Mouse (Mus musculus) lung, postnatal 0 days (tissue): ENCODE measurements around the gene Bnipl. TPM values are rescaled to one million over a fixed set of nuclear protein-coding genes. Genes with fewer than 3 reads are reported as not detected.

Experiments used
- ATAC-seq: fragments of 200-750 bp; cut with Nextera tagmentation; 2 replicates; pipeline ENCODE4 v1.8.0; 2017; ENCODE audit warnings: moderate library complexity
- DNase-seq: peaks from one replicate; pipeline ENCODE4 v3.0.0-alpha.2; 2016; ENCODE audit warnings: low spot score
- H3K27ac ChIP-seq: fragments of 300-500 bp; sonication (generic); 2 replicates; pipeline ENCODE4 v1.5.1; 2014; ENCODE audit warnings: antibody characterized with exemption, mild to moderate bottlenecking, low read length, mixed read lengths
- H3K27me3 ChIP-seq: fragments of 300-500 bp; sonication (generic); replicated peaks from 2 replicates; pipeline ENCODE4 v1.6.1; 2014; ENCODE audit warnings: low read length, mixed read lengths; ENCODE audit not compliant: insufficient read depth
- H3K36me3 ChIP-seq: fragments of 300-500 bp; sonication (generic); 2 replicates; pipeline ENCODE4 v1.6.1; 2014; ENCODE audit warnings: low read length, mixed read lengths; ENCODE audit not compliant: insufficient read depth
- H3K4me1 ChIP-seq: fragments of 300-500 bp; sonication (generic); 2 replicates; pipeline ENCODE4 v1.6.1; 2014; ENCODE audit warnings: antibody characterized with exemption, low read depth, low read length, mixed read lengths; ENCODE audit not compliant: insufficient read depth
- H3K4me2 ChIP-seq: fragments of 300-500 bp; sonication (generic); replicated peaks from 2 replicates; pipeline ENCODE4 v1.6.1; 2014; ENCODE audit warnings: low read depth, mild to moderate bottlenecking, low read length, moderate library complexity, mixed read lengths
- H3K4me3 ChIP-seq: fragments of 300-500 bp; sonication (generic); 2 replicates; pipeline ENCODE4 v1.5.1; 2014; ENCODE audit warnings: low read depth, low read length
- H3K9ac ChIP-seq: fragments of 300-500 bp; sonication (generic); replicated peaks from 2 replicates; pipeline ENCODE4 v1.6.1; 2014; ENCODE audit warnings: low read depth, mild to moderate bottlenecking
- H3K9me3 ChIP-seq: fragments of 300-500 bp; sonication (generic); 2 replicates; pipeline ENCODE4 v1.6.1; 2016; ENCODE audit warnings: low read length, mixed read lengths
- CTCF ChIP-seq: IDR thresholded peaks from 2 replicates; pipeline ENCODE4 v1.5.1; 2016; ENCODE audit warnings: antibody characterized with exemption, mild to moderate bottlenecking
- EP300 ChIP-seq: IDR thresholded peaks from 2 replicates; pipeline ENCODE4 v1.6.1; 2016; ENCODE audit warnings: antibody characterized with exemption, mild to moderate bottlenecking, control low read depth
- WGBS: fragments of 180-500 bp; shearing (Covaris S2); extraction: QIAGEN DNeasy Blood & Tissue Kit; methylation state at CpG from one replicate; pipeline ENCODE4 v1.1.7; 2014; 5-methylcytosine and 5-hydroxymethylcytosine counted together
- polyA plus RNA-seq: library from polyadenylated mRNA; unstranded; fragments of >200 nt; fragmentation: Nextera tagmentation; extraction: Ambion mirVana; gene quantifications from 2 replicates; pipeline ENCODE4 v1.2.1, GENCODE M21; 2015

The Bnipl gene
- polyA plus RNA-seq, 1 experiment from 2014 or later = 2.5 TPM

DNA sequence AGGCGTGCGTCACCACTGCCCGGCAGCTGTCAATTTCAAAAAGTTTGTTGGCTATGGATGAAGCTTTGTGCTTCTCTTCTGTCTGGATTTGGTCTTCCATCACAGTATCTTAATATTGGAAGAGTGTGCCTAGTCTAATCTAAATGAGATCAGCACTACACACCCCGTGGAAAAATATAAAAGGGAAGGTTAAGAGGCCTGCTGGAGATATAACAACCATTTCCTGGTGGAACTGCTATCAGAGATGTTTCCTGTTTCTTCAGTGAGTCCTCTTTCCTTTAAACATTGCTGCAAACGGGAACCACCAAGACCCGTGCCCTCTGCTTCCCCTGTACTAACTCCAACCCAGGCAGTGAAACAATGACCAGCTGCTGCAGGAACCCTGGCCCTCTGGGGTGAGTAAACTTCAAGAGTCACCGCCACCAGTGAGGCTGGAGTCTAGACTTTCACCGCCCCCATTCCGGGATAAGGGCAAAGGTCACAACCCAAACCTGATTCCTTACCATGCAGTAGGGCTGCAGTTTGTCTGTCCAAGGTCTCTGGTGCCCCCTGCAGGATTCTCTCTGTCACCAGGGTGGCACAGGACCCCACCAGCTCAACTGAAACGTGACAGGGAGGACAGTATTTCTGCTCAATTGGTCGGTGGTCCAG is 12.2 kb upstream of the Bnipl start:
- peak; percentile 67 for DNase-seq
- no peaks in the 10 kb centered on the region for H3K9me3 ChIP-seq
- no peak overlapping the region for H3K4me2 ChIP-seq
- no peak overlapping the region for H3K9ac ChIP-seq
- TF ChIP-seq CTCF (peak; percentile 86), EP300 (no peak)
- H3K27ac ChIP-seq = no peak overlapping the region
- no peaks in the 10 kb centered on the region for H3K27me3 ChIP-seq
- WGBS = 43% methylated on average over 11 of the region's 11 CpGs
- H3K36me3 ChIP-seq = peaks cover 29% of the 10 kb centered on the region
- no peaks in the 10 kb centered on the region for H3K4me1 ChIP-seq
- peak; percentile 81 for ATAC-seq
- H3K4me3 ChIP-seq = no peak overlapping the region

DNA sequence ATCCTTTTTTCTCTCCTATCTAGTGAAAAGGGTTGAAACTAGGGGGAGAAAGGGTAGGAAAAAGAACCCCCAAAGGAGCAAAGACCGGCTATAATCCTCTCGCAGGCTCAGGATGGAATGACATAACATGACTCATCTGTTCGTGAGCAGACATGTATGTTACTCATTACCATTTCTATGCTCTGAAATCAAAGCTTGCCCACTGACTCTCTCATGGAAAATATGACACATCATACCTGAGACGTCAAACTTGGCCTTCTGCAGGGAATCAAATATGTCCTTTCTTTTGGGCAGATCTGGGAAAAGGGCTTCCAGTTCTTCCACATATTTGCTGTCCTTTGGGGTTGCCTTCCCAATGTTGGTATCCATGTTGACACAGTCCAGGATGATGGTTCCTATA is 11.0 kb upstream of the Bnipl start:
- Histone ChIP-seq H3K36me3 (peaks cover 32% of the 10 kb centered on the region), H3K9me3 (no peaks in the 10 kb centered on the region)

DNA sequence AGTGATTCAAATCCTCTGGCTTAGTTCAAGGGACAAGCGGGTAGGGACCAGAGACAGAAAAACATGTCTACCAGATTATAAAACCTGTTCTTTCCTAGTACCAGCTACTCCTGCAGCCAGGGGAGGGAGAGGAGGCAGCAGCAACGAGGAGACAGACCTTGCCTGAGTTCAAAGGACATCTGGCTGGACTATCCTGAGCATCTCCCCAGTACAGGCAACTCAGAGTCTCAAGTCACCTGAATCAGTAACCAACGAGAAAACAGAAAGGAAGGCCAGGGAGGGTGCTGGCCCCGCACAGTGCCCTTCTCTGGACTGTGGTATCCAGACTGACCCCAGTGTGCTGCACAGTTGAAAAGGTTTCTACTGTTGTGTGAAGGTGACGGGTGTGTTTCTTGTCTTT is 5.9 kb upstream of the Bnipl start:
- H3K9me3 ChIP-seq = no peaks in the 10 kb centered on the region

More for the DNA sequence above, 11.0 kb upstream of the Bnipl start:
- ATAC-seq (no peak), DNase-seq (no peak)
- H3K4me1 ChIP-seq = no peaks in the 10 kb centered on the region
- no peaks in the 10 kb centered on the region for H3K27me3 ChIP-seq
- H3K9ac ChIP-seq = no peak overlapping the region
- H3K4me3 ChIP-seq = no peak overlapping the region
- TF ChIP-seq CTCF (no peak), EP300 (no peak)
- WGBS = 89% methylated on average over 4 of the region's 4 CpGs
- no peak overlapping the region for H3K4me2 ChIP-seq
- no peak overlapping the region for H3K27ac ChIP-seq

DNA sequence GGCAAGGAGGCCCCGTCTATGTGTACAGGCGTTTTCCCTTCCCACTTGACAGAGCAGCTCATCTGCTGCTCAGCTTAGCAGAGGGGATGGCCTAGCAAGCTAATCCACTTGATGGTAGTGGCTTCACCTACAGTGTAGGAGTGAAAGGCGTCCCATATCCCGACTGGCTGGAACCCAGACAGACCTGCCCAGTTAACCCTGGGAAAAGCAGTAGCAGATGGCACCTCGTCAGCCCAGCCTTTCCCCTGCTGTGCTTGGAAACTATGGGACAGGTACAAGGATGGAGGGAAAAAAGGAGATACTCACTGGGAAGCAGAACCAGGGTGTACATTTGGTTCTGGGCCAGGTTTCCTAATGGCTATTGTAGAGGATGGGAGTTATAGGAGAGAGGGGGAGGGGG is 632 bp downstream of the Bnipl start:
- DNase-seq (peak; percentile 4), ATAC-seq (no peak)
- Histone ChIP-seq H3K36me3 (peaks cover 8% of the 10 kb centered on the region), H3K4me3 (no peak overlapping the region), H3K4me1 (no peaks in the 10 kb centered on the region), H3K9ac (no peak overlapping the region), H3K4me2 (no peak overlapping the region), H3K9me3 (no peaks in the 10 kb centered on the region), H3K27me3 (no peaks in the 10 kb centered on the region), H3K27ac (no peak overlapping the region)
- TF ChIP-seq CTCF (no peak), EP300 (no peak)
- 71% methylated on average over 5 of the region's 5 CpGs for WGBS

More for the DNA sequence above, 5.9 kb upstream of the Bnipl start:
- no peak for DNase-seq
- H3K27ac ChIP-seq = no peak overlapping the region
- TF ChIP-seq CTCF (no peak), EP300 (no peak)
- H3K4me3 ChIP-seq = no peak overlapping the region
- no peak overlapping the region for H3K4me2 ChIP-seq
- no peaks in the 10 kb centered on the region for H3K27me3 ChIP-seq
- no peak overlapping the region for H3K9ac ChIP-seq
- peaks cover 47% of the 10 kb centered on the region for H3K36me3 ChIP-seq
- no peaks in the 10 kb centered on the region for H3K4me1 ChIP-seq
- 84% methylated on average over 5 of the region's 5 CpGs for WGBS
- no peak for ATAC-seq

DNA sequence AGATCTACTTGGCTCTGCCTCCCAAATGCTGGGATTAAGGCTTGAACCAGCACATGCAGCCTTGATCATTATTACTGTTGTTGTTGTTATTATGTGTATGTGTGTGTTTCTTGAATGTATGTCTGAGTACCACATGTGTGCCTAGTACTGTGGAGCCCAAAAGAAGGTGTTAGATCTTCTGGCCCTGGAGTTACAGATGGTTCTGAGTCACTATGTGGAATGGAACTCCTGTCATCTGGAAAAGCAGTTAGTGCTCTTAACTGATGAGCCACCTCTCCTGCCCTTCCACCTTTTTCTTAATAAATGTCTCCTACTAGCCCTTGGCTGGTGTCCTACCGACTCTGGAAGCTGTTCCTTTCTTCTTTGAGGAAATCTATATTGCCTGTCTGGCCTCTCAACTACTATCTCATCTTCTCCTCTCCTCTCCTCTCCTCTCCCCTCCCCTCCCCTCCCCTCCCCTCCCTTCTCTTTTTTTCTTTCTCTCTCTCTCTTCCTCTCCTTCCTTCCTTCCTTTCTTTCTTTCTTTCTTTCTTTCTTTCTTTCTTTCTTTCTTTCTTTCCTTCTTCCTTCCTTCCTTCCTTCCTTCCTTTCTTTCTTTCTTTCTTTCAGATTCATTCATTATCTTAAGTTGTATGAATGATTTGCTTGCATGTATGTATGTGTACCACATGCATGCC is 3.2 kb downstream of the Bnipl start:
- TF ChIP-seq CTCF (no peak), EP300 (no peak)
- ATAC-seq (no peak), DNase-seq (no peak)
- Histone ChIP-seq H3K4me1 (no peaks in the 10 kb centered on the region), H3K27me3 (no peaks in the 10 kb centered on the region), H3K36me3 (no peaks in the 10 kb centered on the region), H3K4me2 (no peak overlapping the region), H3K27ac (no peak overlapping the region), H3K9ac (no peak overlapping the region), H3K9me3 (no peaks in the 10 kb centered on the region), H3K4me3 (no peak overlapping the region)
- WGBS = 46% methylated on average over 1 of the region's 1 CpGs

DNA sequence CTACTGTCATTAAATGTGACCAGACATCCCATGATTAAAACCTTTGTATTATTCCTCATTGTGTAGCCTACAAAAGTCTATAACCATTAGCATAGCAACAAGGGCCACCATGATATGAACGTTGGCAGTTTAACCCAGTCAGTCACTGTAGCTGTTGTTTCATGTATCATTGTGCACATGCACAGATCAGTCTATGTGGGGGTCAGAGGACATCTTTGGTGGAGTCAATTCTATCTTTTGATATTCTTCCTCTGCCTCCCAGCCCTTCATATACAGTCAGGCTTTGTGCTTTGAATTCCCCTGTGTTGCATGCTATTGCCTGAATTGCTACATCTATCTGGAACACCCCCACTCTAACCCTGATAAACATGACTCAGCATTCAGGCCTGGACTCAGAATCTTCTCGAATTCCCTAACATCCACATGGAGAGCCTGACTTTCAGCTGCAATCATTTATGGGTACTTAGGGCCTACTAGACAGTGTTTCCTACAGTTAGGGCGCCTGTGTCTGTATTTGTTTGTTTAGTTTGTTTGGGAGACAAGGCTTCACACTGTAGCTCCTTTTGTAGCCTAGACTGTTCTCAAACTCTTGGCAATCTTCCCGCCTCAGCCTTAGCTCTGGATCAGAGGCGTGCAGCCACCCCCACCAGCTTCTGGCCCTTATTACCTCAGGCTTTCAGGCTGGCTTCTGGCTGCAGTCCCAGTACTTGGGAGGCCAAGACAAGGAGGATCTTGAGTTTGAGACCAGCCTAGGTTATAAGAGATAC is 4.3 kb downstream of the Bnipl start:
- 66% methylated on average over 5 of the region's 5 CpGs for WGBS
- H3K4me1 ChIP-seq = no peaks in the 10 kb centered on the region
- H3K36me3 ChIP-seq = no peaks in the 10 kb centered on the region
- no peaks in the 10 kb centered on the region for H3K9me3 ChIP-seq
- H3K27ac ChIP-seq = no peak overlapping the region
- H3K4me2 ChIP-seq = no peak overlapping the region
- TF ChIP-seq EP300 (no peak), CTCF (no peak)
- ATAC-seq = peak; percentile 53
- H3K27me3 ChIP-seq = no peaks in the 10 kb centered on the region
- H3K4me3 ChIP-seq = no peak overlapping the region
- H3K9ac ChIP-seq = no peak overlapping the region
- peak; percentile 55 for DNase-seq
